Mouse (Mus musculus): Measurements from ENCODE around the gene Cd177. TPM values are rescaled to one million over a fixed set of nuclear protein-coding genes. Genes with fewer than 3 reads are reported as not detected.
"Not testable (repeated sequence)": the region's sequence is repeated elsewhere in the genome, so short reads cannot be mapped to it uniquely, and the experiment has no call there.

The Cd177 gene
- polyA plus RNA-seq (2014; fragmentation: Nextera tagmentation; extraction: Ambion mirVana) = 0.31 and 0.33 TPM in 2 replicates

- 70% methylated on average over 6 of the region's 6 CpGs for whole genome bisulfite sequencing
- Histone ChIP-seq H3K27me3 (replicated peaks; ENCODE audit: control insufficient read depth, insufficient read depth, low read length) (no peaks in the 10 kb centered on the region), H3K4me3 (ENCODE audit: low read depth, low read length) (no peak within 1 kb of the TSS)
These were observed at the start of gene Cd177 for GRCm38 (mm10) chr7:24760211-24760610. Gene Cd177, minus strand, starts transcription at chr7:24760311.

GRCm38 (mm10) chr7:24809041-24809440 lies 48.9 kb upstream of the Cd177 start:
- Histone ChIP-seq H3K27ac (ENCODE audit: low read depth, low read length) (no peak overlapping the region), H3K9me3 (ENCODE audit: control insufficient read depth, low read length) (no peaks in the 10 kb centered on the region), H3K4me2 (no peak overlapping the region), H3K4me3 (ENCODE audit: low read depth, low read length) (no peak overlapping the region), H3K27me3 (replicated peaks; ENCODE audit: control insufficient read depth, insufficient read depth, low read length) (no peaks in the 10 kb centered on the region), H3K36me3 (ENCODE audit: control insufficient read depth, insufficient read depth, low read length) (no peaks in the 10 kb centered on the region), H3K9ac (ENCODE audit: low read depth, low read length) (no peak overlapping the region), H3K4me1 (replicated peaks; ENCODE audit: control insufficient read depth, insufficient read depth, low read length) (no peaks in the 10 kb centered on the region)
- WGBS = 44% methylated on average over 2 of the region's 2 CpGs
- no peak for ATAC-seq (replicated peaks; ENCODE audit: low FRiP score)
- no peak for DNase-seq (ENCODE audit: low spot score)

More at GRCm38 (mm10) chr7:24760211-24760610, at the start of gene Cd177:
- H3K36me3 ChIP-seq (ENCODE audit: control insufficient read depth, insufficient read depth, low read length) = no peaks in the 10 kb centered on the region
- H3K27ac ChIP-seq (ENCODE audit: low read depth, low read length) = no peak within 1 kb of the TSS
- no peak within 1 kb of the TSS for H3K4me2 ChIP-seq
- ATAC-seq (replicated peaks; ENCODE audit: low FRiP score) = no peak
- DNase-seq (ENCODE audit: low spot score) = no peak
- H3K4me1 ChIP-seq (replicated peaks; ENCODE audit: control insufficient read depth, insufficient read depth, low read length) = no peaks in the 10 kb centered on the region
- H3K9me3 ChIP-seq (ENCODE audit: control insufficient read depth, low read length) = no peaks in the 10 kb centered on the region
- no peak within 1 kb of the TSS for H3K9ac ChIP-seq (ENCODE audit: low read depth, low read length)

DNA sequence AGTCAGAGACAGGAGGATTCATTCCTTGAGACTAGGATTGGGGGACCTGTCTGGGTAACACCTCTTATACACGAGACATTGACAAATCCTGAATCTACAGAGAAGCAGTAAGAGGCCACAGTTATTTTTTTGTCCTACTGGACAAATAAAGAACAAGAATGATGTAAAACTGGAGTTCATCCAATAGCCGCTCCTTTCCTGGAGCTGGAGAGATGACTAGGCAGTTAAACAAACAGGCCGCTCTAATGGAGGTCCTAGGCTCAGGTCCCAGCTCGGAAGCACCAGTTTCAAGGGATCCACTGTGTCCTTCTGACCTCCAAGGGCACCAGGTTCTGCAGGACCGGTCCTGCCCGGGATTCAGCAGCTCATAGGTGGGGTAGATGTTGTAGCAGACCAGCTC lies 44.7 kb upstream of the Cd177 start:
- Histone ChIP-seq H3K9me3 (ENCODE audit: control insufficient read depth, low read length) (no peaks in the 10 kb centered on the region), H3K36me3 (ENCODE audit: control insufficient read depth, insufficient read depth, low read length) (no peaks in the 10 kb centered on the region), H3K4me3 (ENCODE audit: low read depth, low read length) (no peak overlapping the region), H3K4me1 (replicated peaks; ENCODE audit: control insufficient read depth, insufficient read depth, low read length) (no peaks in the 10 kb centered on the region), H3K27me3 (replicated peaks; ENCODE audit: control insufficient read depth, insufficient read depth, low read length) (no peaks in the 10 kb centered on the region), H3K4me2 (no peak overlapping the region), H3K9ac (ENCODE audit: low read depth, low read length) (no peak overlapping the region), H3K27ac (ENCODE audit: low read depth, low read length) (no peak overlapping the region)
- ATAC-seq (replicated peaks; ENCODE audit: low FRiP score) = no peak
- WGBS = 68% methylated on average over 6 of the region's 6 CpGs
- DNase-seq (ENCODE audit: low spot score) = no peak

- ATAC-seq (replicated peaks; ENCODE audit: low FRiP score) (no peak), DNase-seq (ENCODE audit: low spot score) (no peak)
- Histone ChIP-seq H3K4me3 (ENCODE audit: low read depth, low read length) (no peak overlapping the region), H3K4me2 (no peak overlapping the region), H3K9ac (ENCODE audit: low read depth, low read length) (no peak overlapping the region), H3K27me3 (replicated peaks; ENCODE audit: control insufficient read depth, insufficient read depth, low read length) (no peaks in the 10 kb centered on the region), H3K27ac (ENCODE audit: low read depth, low read length) (no peak overlapping the region), H3K4me1 (replicated peaks; ENCODE audit: control insufficient read depth, insufficient read depth, low read length) (no peaks in the 10 kb centered on the region), H3K9me3 (ENCODE audit: control insufficient read depth, low read length) (no peaks in the 10 kb centered on the region), H3K36me3 (ENCODE audit: control insufficient read depth, insufficient read depth, low read length) (no peaks in the 10 kb centered on the region)
- 51% methylated on average over 7 of the region's 7 CpGs for WGBS
These were observed 42.1 kb upstream of the Cd177 start for GRCm38 (mm10) chr7:24802149-24802767.

- Histone ChIP-seq H3K9ac (ENCODE audit: low read depth, low read length) (no peak overlapping the region), H3K4me1 (replicated peaks; ENCODE audit: control insufficient read depth, insufficient read depth, low read length) (no peaks in the 10 kb centered on the region), H3K9me3 (ENCODE audit: control insufficient read depth, low read length) (no peaks in the 10 kb centered on the region), H3K4me2 (no peak overlapping the region), H3K4me3 (ENCODE audit: low read depth, low read length) (no peak overlapping the region), H3K27me3 (replicated peaks; ENCODE audit: control insufficient read depth, insufficient read depth, low read length) (no peaks in the 10 kb centered on the region), H3K27ac (ENCODE audit: low read depth, low read length) (no peak overlapping the region), H3K36me3 (ENCODE audit: control insufficient read depth, insufficient read depth, low read length) (no peaks in the 10 kb centered on the region)
- WGBS = 88% methylated on average over 1 of the region's 1 CpGs
- DNase-seq (ENCODE audit: low spot score) = no peak
- ATAC-seq (replicated peaks; ENCODE audit: low FRiP score) = no peak
These were observed 37.8 kb upstream of the Cd177 start for GRCm38 (mm10) chr7:24797918-24798317.

DNA sequence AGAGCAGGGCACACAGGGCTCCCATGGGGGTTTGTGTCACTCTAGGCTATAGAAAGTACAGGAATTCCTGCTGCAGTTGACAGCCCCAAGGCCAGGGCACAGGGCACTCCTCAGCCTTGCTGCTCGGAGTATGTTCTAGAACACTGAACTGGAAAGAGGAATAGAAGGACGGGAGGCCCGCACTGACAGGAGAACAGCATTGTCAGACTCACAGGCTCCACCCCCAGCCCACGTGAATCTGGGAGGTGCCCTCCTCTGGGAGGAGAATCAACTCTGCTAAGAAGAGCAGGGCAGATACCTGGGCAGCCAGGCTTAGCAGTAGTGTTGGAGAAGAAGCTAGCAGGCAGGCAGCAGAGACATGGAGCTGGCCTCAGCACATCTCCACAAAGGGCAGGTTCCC lies 16.8 kb upstream of the Cd177 start, which contains the start of gene Ceacam10:
Gene Ceacam10, plus strand, starts transcription at position 289 of the 400 bp plus-strand sequence.
- H3K27ac ChIP-seq (ENCODE audit: low read depth, low read length); H3K36me3 ChIP-seq (ENCODE audit: control insufficient read depth, insufficient read depth, low read length); H3K4me2 ChIP-seq; H3K9ac ChIP-seq (ENCODE audit: low read depth, low read length); H3K9me3 ChIP-seq (ENCODE audit: control insufficient read depth, low read length); ATAC-seq (replicated peaks; ENCODE audit: low FRiP score); DNase-seq (ENCODE audit: low spot score); H3K4me1 ChIP-seq (replicated peaks; ENCODE audit: control insufficient read depth, insufficient read depth, low read length); H3K27me3 ChIP-seq (replicated peaks; ENCODE audit: control insufficient read depth, insufficient read depth, low read length); H3K4me3 ChIP-seq (ENCODE audit: low read depth, low read length): not testable (repeated sequence)
- 30% methylated on average over 4 of the region's 4 CpGs for WGBS

DNA sequence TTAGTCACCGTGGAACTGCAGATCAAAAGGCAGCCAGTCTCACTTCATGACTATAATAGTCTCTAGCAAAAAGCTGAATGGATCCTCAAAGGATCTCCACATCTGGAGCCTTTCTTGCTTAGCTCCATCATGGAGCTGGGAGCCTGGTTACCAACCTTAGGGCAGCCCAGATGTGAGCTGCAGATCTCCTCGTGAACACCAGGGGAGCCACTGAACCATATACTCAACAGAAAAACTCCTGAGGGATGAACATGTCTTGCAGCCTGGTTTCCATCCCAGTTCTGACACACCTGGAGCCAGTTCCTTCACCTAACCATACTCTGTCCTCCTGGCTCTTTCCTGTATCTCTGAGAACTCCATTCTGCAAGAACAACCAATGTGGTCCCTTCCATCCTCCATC lies 16.0 kb upstream of the Cd177 start:
- no peak for DNase-seq (ENCODE audit: low spot score)
- no peaks in the 10 kb centered on the region for H3K27me3 ChIP-seq (replicated peaks; ENCODE audit: control insufficient read depth, insufficient read depth, low read length)
- no peak overlapping the region for H3K4me2 ChIP-seq
- H3K4me3 ChIP-seq (ENCODE audit: low read depth, low read length) = no peak overlapping the region
- no peaks in the 10 kb centered on the region for H3K4me1 ChIP-seq (replicated peaks; ENCODE audit: control insufficient read depth, insufficient read depth, low read length)
- H3K9me3 ChIP-seq (ENCODE audit: control insufficient read depth, low read length) = no peaks in the 10 kb centered on the region
- WGBS = 71% methylated on average over 2 of the region's 2 CpGs
- ATAC-seq (replicated peaks; ENCODE audit: low FRiP score) = no peak
- H3K9ac ChIP-seq (ENCODE audit: low read depth, low read length) = no peak overlapping the region
- no peak overlapping the region for H3K27ac ChIP-seq (ENCODE audit: low read depth, low read length)
- H3K36me3 ChIP-seq (ENCODE audit: control insufficient read depth, insufficient read depth, low read length) = no peaks in the 10 kb centered on the region

GRCm38 (mm10) chr7:24773942-24774535 lies 13.9 kb upstream of the Cd177 start:
- Histone ChIP-seq H3K9ac (ENCODE audit: low read depth, low read length) (no peak overlapping the region), H3K4me3 (ENCODE audit: low read depth, low read length) (no peak overlapping the region), H3K4me1 (replicated peaks; ENCODE audit: control insufficient read depth, insufficient read depth, low read length) (no peaks in the 10 kb centered on the region), H3K27me3 (replicated peaks; ENCODE audit: control insufficient read depth, insufficient read depth, low read length) (no peaks in the 10 kb centered on the region), H3K4me2 (no peak overlapping the region), H3K9me3 (ENCODE audit: control insufficient read depth, low read length) (no peaks in the 10 kb centered on the region), H3K27ac (ENCODE audit: low read depth, low read length) (no peak overlapping the region), H3K36me3 (ENCODE audit: control insufficient read depth, insufficient read depth, low read length) (no peaks in the 10 kb centered on the region)
- no peak for ATAC-seq (replicated peaks; ENCODE audit: low FRiP score)
- WGBS = 37% methylated on average over 3 of the region's 3 CpGs
- DNase-seq (ENCODE audit: low spot score) = no peak

GRCm38 (mm10) chr7:24771361-24771760 lies 11.2 kb upstream of the Cd177 start:
- Histone ChIP-seq H3K27me3 (replicated peaks; ENCODE audit: control insufficient read depth, insufficient read depth, low read length) (no peaks in the 10 kb centered on the region), H3K36me3 (ENCODE audit: control insufficient read depth, insufficient read depth, low read length) (no peaks in the 10 kb centered on the region), H3K9me3 (ENCODE audit: control insufficient read depth, low read length) (no peaks in the 10 kb centered on the region), H3K4me1 (replicated peaks; ENCODE audit: control insufficient read depth, insufficient read depth, low read length) (no peaks in the 10 kb centered on the region), H3K9ac (ENCODE audit: low read depth, low read length) (no peak overlapping the region), H3K4me2 (no peak overlapping the region), H3K27ac (ENCODE audit: low read depth, low read length) (no peak overlapping the region), H3K4me3 (ENCODE audit: low read depth, low read length) (no peak overlapping the region)
- DNase-seq (ENCODE audit: low spot score) (no peak), ATAC-seq (replicated peaks; ENCODE audit: low FRiP score) (no peak)
